Mouse (Mus musculus) heart, postnatal 0 days (tissue): ENCODE results near the gene Hoxa1.

Experiments used
- CTCF ChIP-seq: IDR thresholded peaks from 2 replicates; pipeline ENCODE4 v1.5.1; 2016; ENCODE audit warnings: antibody characterized with exemption, control low read depth, low read depth
- EP300 ChIP-seq: IDR thresholded peaks from 2 replicates; pipeline ENCODE4 v1.6.1; 2016; ENCODE audit warnings: antibody characterized with exemption, low read depth

- TF ChIP-seq CTCF, result no peak
- TF ChIP-seq EP300, result no peak
Measured at GRCm38 (mm10) chr6:52207684-52207976, 49.5 kb upstream of the Hoxa1 start.
